Mouse (Mus musculus): ENCODE results near the gene Shc4.
A peak's percentile ranks its signal among the peaks of the same experiment; 100 is the strongest.

The Shc4 gene

DNA sequence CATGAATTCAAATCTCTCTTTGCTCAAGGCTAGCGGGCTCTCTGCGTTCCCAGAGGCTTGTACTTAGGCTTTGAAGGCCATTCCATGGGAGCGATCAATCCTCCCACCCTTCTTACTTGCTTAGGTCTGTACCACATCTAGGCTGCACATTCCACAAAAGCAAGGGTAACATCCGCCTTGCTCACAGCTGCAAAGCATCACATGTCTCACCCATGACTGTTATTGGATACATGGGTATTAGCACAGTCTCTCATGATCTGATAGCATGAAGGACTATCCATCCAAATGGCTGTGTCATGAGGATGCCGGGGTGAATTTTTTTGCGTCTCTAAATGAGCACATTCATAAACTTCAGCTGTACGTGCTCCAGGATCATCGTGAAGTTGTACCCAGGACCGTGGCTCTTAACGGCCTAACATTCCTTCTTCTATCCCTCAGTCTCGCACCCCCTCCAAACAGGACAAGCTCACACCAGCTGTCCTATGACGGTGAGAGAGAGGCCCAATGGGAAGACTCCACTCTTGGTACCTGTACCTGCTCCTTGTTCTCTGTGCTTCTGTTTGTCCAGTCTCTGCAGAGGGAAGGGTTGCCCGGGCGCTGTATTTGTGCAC lies 73.1 kb downstream of the Shc4 start:
- no peak for ATAC-seq (ENCODE audit: insufficient number of reproducible peaks, low FRiP score, low TSS enrichment)

DNA sequence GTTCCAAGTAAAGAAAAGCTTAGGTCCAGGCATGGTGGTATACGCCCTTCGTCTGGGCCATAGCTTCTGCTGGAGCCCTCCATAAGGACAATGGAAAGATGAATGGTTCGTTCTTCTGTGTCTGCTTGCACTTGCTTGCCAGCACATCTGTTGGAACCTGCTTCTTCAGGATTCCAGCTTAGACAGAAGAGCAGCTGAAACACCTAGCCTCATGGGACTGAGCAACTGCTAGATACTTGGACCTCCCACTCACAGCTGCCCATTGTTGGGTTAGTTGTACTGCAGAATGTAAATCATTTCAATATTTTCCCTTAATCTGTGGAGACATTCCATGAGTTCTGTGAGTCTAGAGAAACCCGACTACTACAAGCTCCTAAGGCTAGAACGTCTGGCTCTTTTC lies 73.9 kb downstream of the Shc4 start:
- ATAC-seq (ENCODE audit: insufficient number of reproducible peaks, low FRiP score, low TSS enrichment): no peak

- no peak for ATAC-seq (ENCODE audit: insufficient number of reproducible peaks, low FRiP score, low TSS enrichment)
These were observed 79.0 kb downstream of the Shc4 start for GRCm38 (mm10) chr2:125644912-125645311.

DNA sequence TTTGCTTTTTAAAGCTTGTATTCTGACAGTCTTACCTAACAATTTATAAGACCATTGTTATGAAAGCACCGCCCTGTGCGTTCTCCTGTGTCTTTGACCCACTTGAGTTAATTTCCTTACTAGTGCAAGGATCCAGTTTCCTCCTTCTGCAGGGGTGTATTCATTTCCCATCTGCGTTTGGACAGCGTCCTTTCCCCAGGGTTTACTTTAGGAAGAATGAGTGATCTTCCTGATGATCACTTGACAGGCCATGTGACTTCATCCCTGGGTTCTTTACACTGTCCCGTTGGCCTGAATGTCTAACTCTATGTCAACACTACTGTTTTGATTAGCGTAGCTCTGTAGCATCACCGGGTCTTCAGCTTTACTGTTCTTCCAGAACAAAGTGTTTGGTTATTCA lies 86.6 kb downstream of the Shc4 start:
- ATAC-seq (ENCODE audit: insufficient number of reproducible peaks, low FRiP score, low TSS enrichment): no peak

GRCm38 (mm10) chr2:125630010-125630409 lies 93.9 kb downstream of the Shc4 start:
- ATAC-seq (ENCODE audit: insufficient number of reproducible peaks, low FRiP score, low TSS enrichment): no peak

GRCm38 (mm10) chr2:125628487-125628886 lies 95.5 kb downstream of the Shc4 start:
- ATAC-seq (ENCODE audit: insufficient number of reproducible peaks, low FRiP score, low TSS enrichment): no peak

- ATAC-seq (ENCODE audit: insufficient number of reproducible peaks, low FRiP score, low TSS enrichment): no peak
These were observed 97.4 kb downstream of the Shc4 start for GRCm38 (mm10) chr2:125626536-125626935.

GRCm38 (mm10) chr2:125624837-125625351 lies 99.1 kb downstream of the Shc4 start, which contains the start of gene Cep152:
TSS of gene Cep152 (minus strand) at chr2:125625113.
- ATAC-seq (ENCODE audit: insufficient number of reproducible peaks, low FRiP score, low TSS enrichment): peak; percentile 98

- ATAC-seq (ENCODE audit: insufficient number of reproducible peaks, low FRiP score, low TSS enrichment): no peak
These were observed 99.7 kb downstream of the Shc4 start for GRCm38 (mm10) chr2:125624127-125624685.

- ATAC-seq (ENCODE audit: insufficient number of reproducible peaks, low FRiP score, low TSS enrichment): no peak
These were observed 100.7 kb downstream of the Shc4 start for GRCm38 (mm10) chr2:125623211-125623610.

DNA sequence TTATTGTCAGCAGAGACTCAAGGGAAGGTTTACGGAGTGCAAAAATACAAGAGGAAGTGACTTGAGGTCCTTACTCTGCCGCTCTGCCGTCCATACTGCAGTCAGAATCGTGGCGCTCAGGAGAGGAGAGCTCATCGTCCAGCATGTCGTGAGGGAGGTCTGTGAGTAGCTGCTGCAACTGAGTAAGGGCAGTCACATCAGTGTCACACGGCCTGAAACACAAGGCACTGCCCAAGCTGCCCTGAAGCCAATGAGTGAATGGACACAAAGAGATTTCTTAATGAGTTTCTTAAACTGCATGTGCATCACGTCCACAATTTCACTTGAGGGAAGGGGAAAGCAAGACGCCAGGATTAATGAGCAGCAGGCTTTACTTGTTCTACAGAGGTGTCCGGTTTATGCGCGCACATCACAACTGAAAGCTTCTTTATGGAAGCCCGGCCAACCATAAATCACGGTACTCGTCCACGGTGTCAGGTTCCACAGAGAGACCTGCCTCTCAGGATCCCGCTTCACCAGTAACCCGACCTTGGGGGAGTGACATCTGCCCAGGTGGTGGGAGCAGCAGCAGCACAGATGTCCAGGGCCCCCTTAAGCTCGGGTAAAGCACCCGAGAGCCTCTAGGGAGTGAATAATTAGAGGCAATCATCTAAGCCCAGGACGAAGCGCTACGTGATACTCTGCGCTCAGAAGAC lies 103.6 kb downstream of the Shc4 start:
- ATAC-seq (ENCODE audit: insufficient number of reproducible peaks, low FRiP score, low TSS enrichment): no peak

DNA sequence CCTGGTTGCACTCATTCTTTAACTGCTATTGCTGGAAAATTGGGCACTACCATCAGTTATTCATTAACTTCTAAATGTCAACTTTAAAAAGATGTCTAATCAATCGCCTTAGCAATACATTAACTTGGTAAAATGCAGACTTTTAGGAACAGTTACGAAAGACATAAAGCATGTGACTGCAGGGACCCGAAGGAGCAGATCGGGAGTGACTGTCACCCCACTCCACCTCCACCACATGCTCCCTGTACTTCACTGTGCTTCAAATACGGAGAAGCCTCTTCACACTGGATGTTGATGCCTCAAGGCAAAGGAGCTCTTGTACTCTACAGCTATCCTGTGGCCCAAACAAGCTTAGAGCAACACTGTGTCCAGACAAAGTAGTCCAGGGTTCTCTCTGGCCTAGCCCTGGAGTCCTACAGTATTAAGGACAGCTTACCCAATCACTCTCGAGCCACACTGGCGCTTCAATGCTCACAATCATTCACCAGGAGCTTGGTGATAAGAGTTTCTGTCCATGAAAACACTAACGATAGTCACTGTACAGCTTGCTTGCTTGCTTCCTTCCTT lies 108.0 kb downstream of the Shc4 start:
- no peak for ATAC-seq (ENCODE audit: insufficient number of reproducible peaks, low FRiP score, low TSS enrichment)

GRCm38 (mm10) chr2:125615440-125615839 lies 108.5 kb downstream of the Shc4 start:
- no peak for ATAC-seq (ENCODE audit: insufficient number of reproducible peaks, low FRiP score, low TSS enrichment)

GRCm38 (mm10) chr2:125606220-125606845 lies 117.6 kb downstream of the Shc4 start:
- ATAC-seq (ENCODE audit: insufficient number of reproducible peaks, low FRiP score, low TSS enrichment): no peak

DNA sequence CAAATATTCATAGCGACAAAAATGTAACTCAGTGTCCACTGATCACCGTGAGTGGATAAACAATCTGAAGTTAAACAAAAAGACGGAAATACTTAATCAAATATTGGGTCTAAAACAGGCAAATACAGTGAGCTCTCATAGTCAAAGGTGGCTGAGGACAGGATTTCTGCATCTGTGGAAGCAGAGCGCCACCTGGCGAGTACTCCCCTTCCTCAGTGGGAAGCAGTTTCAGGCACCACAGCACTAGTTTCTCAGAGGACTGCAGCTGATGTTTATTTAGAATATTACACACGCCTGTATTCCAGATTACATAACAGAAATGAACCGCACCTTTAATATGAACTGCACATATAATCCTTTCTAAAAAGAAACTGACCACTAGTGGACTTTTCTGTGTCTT lies 119.3 kb downstream of the Shc4 start:
- ATAC-seq (ENCODE audit: insufficient number of reproducible peaks, low FRiP score, low TSS enrichment): no peak

DNA sequence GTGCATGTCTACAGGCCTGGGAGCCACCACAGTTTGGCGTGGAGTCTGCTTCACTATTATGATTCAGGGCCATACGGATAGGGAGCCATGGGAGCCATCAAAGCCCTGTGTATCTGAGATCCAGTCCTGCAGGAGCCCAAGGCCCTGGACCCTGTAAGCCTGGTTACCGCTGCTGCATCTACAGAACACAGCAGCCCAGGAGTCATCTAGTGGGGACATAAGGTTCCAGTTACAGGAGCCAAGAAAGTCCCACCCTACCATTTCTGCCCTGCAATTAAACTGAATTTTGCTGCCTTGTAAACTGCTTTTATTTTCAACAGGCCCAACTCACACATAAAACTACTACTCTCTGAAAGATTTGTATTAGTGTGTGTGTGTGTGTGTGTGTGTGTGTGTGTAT lies 121.0 kb downstream of the Shc4 start:
- ATAC-seq (ENCODE audit: insufficient number of reproducible peaks, low FRiP score, low TSS enrichment): no peak

DNA sequence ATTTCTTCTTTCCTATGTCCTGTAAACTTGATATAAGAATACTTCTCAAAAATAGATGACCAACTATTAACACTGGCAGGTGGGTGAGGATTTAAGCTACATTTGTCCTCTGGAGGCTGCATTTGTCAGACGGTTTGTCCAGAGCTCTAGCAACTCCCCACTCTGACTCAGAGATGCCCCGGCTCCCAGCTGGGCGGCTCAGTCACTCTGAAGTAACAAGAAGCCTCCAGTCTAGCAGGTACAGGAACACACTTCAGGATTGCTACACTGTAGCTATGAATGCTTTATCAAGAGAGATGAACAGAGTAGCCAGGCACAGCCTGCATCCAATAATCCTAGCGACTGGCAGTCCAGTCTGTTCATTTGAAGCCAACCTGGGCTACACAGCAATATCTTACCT lies 125.0 kb downstream of the Shc4 start:
- no peak for ATAC-seq (ENCODE audit: insufficient number of reproducible peaks, low FRiP score, low TSS enrichment)

DNA sequence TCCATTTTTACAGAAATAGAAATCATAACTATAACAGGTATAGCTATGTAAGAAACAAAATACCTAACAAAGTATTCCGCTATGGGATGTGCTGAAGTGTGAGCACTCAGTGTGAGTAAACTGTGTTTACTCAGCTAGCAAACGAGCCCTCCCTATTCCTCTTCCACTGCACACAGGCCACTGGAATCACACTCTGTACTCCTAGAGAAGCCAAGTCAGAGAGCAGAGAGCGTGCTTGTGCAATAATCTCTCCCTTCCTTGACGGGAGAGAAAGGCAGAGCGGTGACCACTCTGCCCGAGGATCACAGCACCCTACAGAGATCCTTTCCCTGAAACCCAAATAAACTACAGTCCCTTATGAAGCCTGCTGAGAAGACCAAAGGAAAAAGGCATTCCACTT lies 125.7 kb downstream of the Shc4 start:
- ATAC-seq (ENCODE audit: insufficient number of reproducible peaks, low FRiP score, low TSS enrichment): no peak

GRCm38 (mm10) chr2:125594786-125595185 lies 129.2 kb downstream of the Shc4 start:
- no peak for ATAC-seq (ENCODE audit: insufficient number of reproducible peaks, low FRiP score, low TSS enrichment)

- ATAC-seq (ENCODE audit: insufficient number of reproducible peaks, low FRiP score, low TSS enrichment): no peak
These were observed 129.9 kb downstream of the Shc4 start for GRCm38 (mm10) chr2:125594072-125594471.

GRCm38 (mm10) chr2:125591895-125592294 lies 132.1 kb downstream of the Shc4 start:
- ATAC-seq (ENCODE audit: insufficient number of reproducible peaks, low FRiP score, low TSS enrichment): no peak
